Mouse (Mus musculus) limb, embryonic 12.5 days (tissue): Measurements from ENCODE around the gene Hist1h2bk. TPM values are rescaled to one million over a fixed set of nuclear protein-coding genes. Genes with fewer than 3 reads are reported as not detected.
A peak's percentile ranks its signal among the peaks of the same experiment; 100 is the strongest.

Experiments used
- ATAC-seq: fragments of 200-750 bp; cut with Nextera tagmentation; 2 replicates; pipeline ENCODE4 v1.8.0; 2017; ENCODE audit warnings: low read depth, moderate TSS enrichment; ENCODE audit not compliant: insufficient number of reproducible peaks, insufficient read depth, low FRiP score, low TSS enrichment
- H3K27ac ChIP-seq: fragments of 300-500 bp; sonication (generic); 2 replicates; pipeline ENCODE4 v1.5.1; 2016; ENCODE audit warnings: mild to moderate bottlenecking, moderate library complexity
- H3K27me3 ChIP-seq: fragments of 300-500 bp; sonication (generic); 2 replicates; pipeline ENCODE4 v1.6.1; 2016; ENCODE audit warnings: mild to moderate bottlenecking, moderate library complexity
- H3K36me3 ChIP-seq: fragments of 300-500 bp; sonication (generic); 2 replicates; pipeline ENCODE4 v1.6.1; 2016; ENCODE audit warnings: mild to moderate bottlenecking, moderate library complexity
- H3K4me1 ChIP-seq: fragments of 300-500 bp; sonication (generic); replicated peaks from 2 replicates; pipeline ENCODE4 v1.6.1; 2016
- H3K4me2 ChIP-seq: fragments of 300-500 bp; sonication (generic); 2 replicates; pipeline ENCODE4 v1.6.1; 2016; ENCODE audit warnings: mild to moderate bottlenecking, moderate library complexity
- H3K4me3 ChIP-seq: fragments of 300-500 bp; sonication (generic); replicated peaks from 2 replicates; pipeline ENCODE4 v1.5.1; 2016; ENCODE audit warnings: mild to moderate bottlenecking
- H3K9ac ChIP-seq: fragments of 300-500 bp; sonication (generic); replicated peaks from 2 replicates; pipeline ENCODE4 v1.6.1; 2016; ENCODE audit warnings: mild to moderate bottlenecking, moderate library complexity
- H3K9me3 ChIP-seq: fragments of 300-500 bp; sonication (generic); 2 replicates; pipeline ENCODE4 v1.6.1; 2016; ENCODE audit warnings: mild to moderate bottlenecking, moderate library complexity
- WGBS: fragments of 180-500 bp; shearing (Covaris S2); methylation state at CpG from one replicate; pipeline ENCODE4 v1.1.7; 2016; 5-methylcytosine and 5-hydroxymethylcytosine counted together
- polyA plus RNA-seq: library from polyadenylated mRNA; unstranded; fragments of >200 nt; fragmentation: Nextera tagmentation; extraction: Ambion mirVana; gene quantifications from 2 replicates; pipeline ENCODE4 v1.2.1, GENCODE M21; 2016

Gene Hist1h2bk
- polyA plus RNA-seq, 1 experiment from 2014 or later, result 25.9 TPM

DNA sequence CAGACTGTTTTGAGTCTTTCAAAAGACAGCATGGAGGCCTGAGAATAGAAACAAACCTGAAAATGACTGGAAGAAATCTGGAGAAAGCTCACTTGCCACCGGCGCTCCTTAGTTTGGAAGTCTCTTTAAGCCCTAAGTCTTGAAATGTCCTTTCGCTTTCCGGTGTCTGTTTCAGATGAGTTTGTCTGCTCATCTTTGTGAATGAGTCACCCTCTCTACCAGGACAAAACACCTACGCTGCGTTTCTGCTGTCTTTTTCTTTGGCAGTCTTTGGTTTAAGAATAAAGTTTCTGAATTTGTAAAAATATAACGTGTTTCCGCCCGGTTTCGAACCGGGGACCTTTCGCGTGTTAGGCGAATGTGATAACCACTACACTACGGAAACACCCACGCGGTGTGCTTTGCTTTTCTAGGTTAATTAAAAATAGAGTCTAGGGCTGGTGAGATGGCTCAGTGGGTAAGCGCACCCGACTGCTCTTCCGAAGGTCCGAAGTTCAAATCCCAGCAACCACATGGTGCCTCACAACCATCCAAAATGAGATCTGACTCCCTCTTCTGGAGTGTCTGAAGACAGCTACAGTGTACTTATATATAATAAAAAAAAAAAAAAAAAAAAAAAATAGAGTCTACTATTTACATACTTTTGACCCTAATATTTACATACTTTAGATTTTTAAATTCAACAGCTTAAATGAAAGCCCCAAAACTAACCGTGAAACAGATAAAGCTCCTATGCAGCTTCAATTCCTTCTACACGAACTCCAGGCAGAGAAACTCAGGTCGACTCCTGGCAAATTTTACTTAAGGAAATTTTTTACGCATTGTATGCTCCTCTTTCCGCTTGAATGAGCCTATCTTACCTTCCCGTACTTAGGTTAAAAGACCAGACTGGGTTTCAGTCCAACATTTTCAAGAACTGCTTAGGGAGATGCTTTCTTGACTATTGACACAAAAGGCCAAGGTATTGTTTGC is 19.9 kb upstream of the Hist1h2bk start:
- no peaks in the 10 kb centered on the region for H3K36me3 ChIP-seq
- no peak overlapping the region for H3K4me2 ChIP-seq
- H3K9me3 ChIP-seq, result no peaks in the 10 kb centered on the region
- H3K27me3 ChIP-seq, result peaks cover 79% of the 10 kb centered on the region
- 16% methylated on average over 27 of the region's 27 CpGs for WGBS
- H3K9ac ChIP-seq, result no peak overlapping the region
- H3K4me1 ChIP-seq, result peaks cover 7% of the 10 kb centered on the region; the same call in 1 of the 2 replicates
- no peak overlapping the region for H3K27ac ChIP-seq
- peak; percentile 80; the same call in 1 of the 2 replicates for ATAC-seq
- no peak overlapping the region for H3K4me3 ChIP-seq

DNA sequence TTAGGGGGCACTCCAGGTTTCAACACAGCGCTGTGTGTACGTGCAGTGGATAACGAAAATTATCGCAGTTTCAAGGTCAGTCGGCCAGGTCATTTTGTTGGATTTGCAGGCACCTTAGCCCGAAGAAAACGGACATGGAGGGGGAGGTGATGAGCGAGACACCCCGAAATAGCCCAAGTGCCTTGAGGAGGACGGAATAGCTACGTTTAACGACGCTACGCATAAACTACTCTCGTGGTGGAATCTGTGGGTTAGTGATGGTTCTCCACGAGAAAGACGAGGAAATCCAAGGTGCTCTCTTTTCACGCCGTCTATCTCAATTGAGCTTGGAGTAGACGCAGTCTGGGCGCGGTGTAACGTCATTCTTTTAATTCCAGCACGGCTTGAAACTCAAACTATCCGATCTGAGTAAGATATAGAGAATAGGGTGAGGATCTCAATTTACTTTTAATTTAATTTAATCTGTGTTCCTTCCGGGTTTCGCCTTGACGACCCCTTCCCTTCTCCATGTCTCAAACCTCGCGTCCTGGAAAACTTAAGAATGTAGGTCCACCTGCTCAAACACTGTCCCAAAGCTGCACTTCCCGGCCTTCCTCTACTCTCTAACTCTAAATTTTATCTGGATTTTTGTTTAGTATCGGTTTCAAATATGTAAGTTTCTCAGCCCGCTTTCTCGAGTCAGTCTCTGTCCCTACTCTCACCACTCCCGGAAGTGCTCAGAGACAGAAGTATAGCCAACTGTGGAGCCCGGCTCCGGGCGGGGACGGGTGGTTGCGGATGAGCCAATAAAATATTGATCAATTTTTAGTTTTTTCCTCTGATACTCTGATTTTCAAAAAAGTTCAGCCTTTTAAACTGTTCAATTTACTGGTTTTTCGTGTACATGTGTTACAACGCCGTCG is 15.5 kb upstream of the Hist1h2bk start:
- Histone ChIP-seq H3K27ac (no peak overlapping the region), H3K4me2 (peak overlapping the region; percentile 64), H3K9me3 (no peaks in the 10 kb centered on the region), H3K27me3 (peaks cover 44% of the 10 kb centered on the region), H3K36me3 (no peaks in the 10 kb centered on the region), H3K4me3 (peak overlapping the region; percentile 42), H3K4me1 (peaks cover 7% of the 10 kb centered on the region; the same call in 1 of the 2 replicates), H3K9ac (no peak overlapping the region)
- under 1% methylated on average over 44 of the region's 44 CpGs for WGBS
- no peak for ATAC-seq

DNA sequence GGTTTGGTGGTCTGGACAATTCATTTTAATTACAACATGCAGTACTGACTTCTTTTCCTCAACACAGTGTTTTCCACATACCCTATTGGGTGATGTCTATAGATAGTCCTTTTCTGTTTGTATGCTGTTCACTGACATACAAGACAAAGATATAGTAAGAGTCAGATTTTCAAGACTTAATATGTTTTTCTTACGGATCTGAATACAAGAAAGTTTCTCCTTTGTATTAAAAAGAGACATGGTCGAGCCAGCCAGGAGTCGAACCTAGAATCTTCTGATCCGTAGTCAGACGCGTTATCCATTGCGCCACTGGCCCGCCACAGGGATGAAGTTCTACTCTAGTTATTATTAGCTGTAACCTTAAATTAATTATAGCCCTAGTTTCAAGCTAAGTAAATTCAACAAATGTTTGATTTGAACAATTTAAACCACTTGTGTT is 14.8 kb upstream of the Hist1h2bk start:
- peak overlapping the region; percentile 42 for H3K4me3 ChIP-seq
- peak overlapping the region; percentile 64 for H3K4me2 ChIP-seq
- no peaks in the 10 kb centered on the region for H3K9me3 ChIP-seq
- H3K27ac ChIP-seq, result no peak overlapping the region
- no peak overlapping the region for H3K9ac ChIP-seq
- no peak for ATAC-seq
- H3K36me3 ChIP-seq, result no peaks in the 10 kb centered on the region
- peaks cover 7% of the 10 kb centered on the region; the same call in 1 of the 2 replicates for H3K4me1 ChIP-seq
- WGBS, result under 1% methylated on average over 8 of the region's 8 CpGs
- H3K27me3 ChIP-seq, result peaks cover 37% of the 10 kb centered on the region

DNA sequence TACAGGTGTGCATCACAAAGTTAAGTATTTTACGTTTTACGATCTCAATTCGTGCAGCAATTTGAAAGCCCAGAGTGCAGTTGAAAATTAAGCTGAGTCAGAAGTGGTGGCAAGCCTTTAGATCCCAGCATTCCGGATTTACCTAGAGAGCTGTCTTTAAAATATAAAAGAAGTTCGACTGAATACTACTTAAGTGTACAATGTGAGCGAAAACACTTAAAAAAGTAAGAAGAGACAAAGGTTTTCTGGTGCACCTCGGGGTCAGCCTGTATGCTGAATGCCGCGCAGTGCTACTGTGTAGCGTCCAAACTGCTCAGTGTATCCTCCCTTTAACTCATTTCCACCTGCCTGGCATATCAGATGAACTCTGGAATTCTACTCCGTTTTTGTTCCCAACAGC is 14.1 kb upstream of the Hist1h2bk start:
- peak overlapping the region; percentile 42 for H3K4me3 ChIP-seq
- H3K36me3 ChIP-seq, result no peaks in the 10 kb centered on the region
- H3K27me3 ChIP-seq, result peaks cover 32% of the 10 kb centered on the region
- peak overlapping the region; percentile 64 for H3K4me2 ChIP-seq
- peaks cover 7% of the 10 kb centered on the region; the same call in 1 of the 2 replicates for H3K4me1 ChIP-seq
- ATAC-seq, result no peak
- peak overlapping the region; percentile 28; the same call in 1 of the 2 replicates for H3K9ac ChIP-seq
- no peak overlapping the region for H3K27ac ChIP-seq
- under 1% methylated on average over 11 of the region's 11 CpGs for WGBS
- no peaks in the 10 kb centered on the region for H3K9me3 ChIP-seq

DNA sequence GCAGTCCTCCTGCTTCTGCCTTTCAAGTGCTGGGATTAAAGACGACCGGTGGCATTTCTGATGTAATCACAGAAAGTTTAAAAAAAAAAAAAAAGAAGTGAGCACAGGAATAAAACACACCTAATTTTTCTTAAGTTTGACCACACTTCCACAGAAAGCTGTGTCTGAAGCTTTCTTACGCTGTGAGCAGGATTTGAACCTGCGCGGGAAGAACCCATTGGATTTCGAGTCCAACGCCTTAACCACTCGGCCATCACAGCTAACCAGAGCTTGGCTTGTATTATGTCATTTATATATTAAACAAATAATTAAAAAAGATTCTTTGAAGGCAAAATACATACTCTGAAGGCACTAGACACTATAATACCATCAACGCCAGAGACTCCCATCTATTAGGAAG is 13.4 kb upstream of the Hist1h2bk start:
- Histone ChIP-seq H3K27ac (no peak overlapping the region), H3K36me3 (no peaks in the 10 kb centered on the region), H3K9ac (peak overlapping the region; percentile 28; the same call in 1 of the 2 replicates), H3K4me2 (peak overlapping the region; percentile 64), H3K4me1 (peaks cover 7% of the 10 kb centered on the region; the same call in 1 of the 2 replicates), H3K9me3 (no peaks in the 10 kb centered on the region), H3K4me3 (peak overlapping the region; percentile 42), H3K27me3 (peaks cover 31% of the 10 kb centered on the region)
- under 1% methylated on average over 9 of the region's 9 CpGs for WGBS
- ATAC-seq, result 0 out of 2 replicates have a peak, but pooled peaks have one; percentile 26

DNA sequence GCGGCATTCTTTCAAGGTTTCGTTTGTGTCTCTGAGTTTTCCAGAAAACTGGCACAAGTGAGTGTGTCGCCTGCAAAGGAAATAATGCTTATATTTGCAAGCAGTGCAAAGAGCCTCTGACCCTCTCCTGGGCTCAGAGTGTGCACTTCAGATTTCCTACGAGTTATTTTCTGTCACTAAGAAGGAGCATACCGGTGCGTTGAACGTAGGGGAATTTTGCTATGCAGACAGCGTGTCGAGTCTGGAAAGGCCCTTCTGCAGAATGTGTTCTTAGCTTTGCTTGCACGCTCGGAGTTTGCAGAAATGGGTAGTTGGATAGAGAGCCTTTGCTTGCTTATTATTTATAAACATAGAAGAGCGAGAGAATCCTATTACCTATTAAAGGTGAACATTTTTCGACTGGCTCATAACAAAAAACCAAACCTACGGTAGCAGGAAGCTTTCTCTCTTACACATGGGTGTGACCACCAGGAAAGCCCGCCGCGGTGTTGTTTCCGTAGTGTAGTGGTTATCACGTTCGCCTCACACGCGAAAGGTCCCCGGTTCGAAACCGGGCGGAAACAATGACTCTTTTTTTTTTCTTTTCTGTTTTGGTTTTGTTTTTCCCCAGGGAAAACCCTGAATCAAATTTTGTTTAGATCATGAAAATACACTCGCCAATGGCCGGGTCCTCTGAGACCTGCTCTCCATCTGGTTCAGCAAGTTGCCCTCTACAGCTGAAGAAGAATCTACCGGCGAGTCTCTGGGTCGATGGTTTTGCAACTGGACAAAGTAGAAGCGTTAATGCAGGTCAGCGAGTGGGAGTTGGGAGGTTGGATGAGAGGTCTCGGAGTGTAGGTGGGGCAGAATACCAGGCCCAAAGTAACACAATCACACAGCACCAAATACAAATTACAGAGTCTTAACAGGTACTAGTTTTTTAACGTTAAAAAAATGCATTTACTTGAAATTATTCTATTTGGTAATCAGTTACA is 9.3 kb upstream of the Hist1h2bk start:
- peak overlapping the region; percentile 47; the same call in 1 of the 2 replicates for H3K9ac ChIP-seq
- ATAC-seq, result no peak
- peak overlapping the region; percentile 48 for H3K4me3 ChIP-seq
- 2% methylated on average over 35 of the region's 35 CpGs for WGBS
- no peaks in the 10 kb centered on the region for H3K9me3 ChIP-seq
- no peaks in the 10 kb centered on the region for H3K36me3 ChIP-seq
- no peaks in the 10 kb centered on the region for H3K4me1 ChIP-seq
- no peaks in the 10 kb centered on the region for H3K27me3 ChIP-seq
- peak overlapping the region; percentile 63 for H3K4me2 ChIP-seq
- H3K27ac ChIP-seq, result no peak overlapping the region

DNA sequence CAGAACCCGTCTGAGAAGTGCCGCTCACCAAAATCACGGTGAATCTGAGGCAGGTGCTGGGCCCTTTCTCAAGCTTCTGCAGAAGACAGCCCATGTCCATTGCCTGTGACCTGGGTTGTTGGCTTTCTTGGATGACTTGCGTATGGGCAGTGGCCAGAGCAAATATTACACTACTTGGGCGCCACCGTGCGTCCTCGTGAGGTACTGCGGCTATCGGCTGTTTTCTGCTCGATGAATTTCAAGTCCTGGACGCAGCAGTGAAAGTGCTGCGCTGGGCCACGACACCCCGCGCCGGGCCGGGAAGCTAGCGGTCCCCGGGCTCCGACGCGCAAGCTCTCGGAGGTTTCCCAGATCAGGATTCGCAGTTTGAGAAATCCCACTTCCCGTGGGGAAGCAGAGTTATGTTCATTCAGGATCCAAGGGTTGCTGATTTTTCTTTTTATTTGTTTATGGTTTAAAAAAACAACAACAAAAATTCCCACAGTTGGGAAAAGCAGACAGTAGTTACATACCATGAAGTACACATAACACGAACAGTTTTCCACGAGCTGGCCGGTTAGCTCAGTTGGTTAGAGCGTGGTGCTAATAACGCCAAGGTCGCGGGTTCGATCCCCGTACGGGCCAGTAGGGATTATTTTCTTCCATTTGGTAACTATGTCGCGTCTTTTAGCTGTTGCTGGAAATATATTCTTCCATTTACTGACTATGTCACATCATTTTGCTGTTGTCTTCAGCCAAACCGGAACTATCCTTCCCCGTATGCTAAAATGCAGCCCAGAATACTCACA is 6.8 kb upstream of the Hist1h2bk start:
- Histone ChIP-seq H3K4me2 (peak overlapping the region; percentile 60), H3K36me3 (no peaks in the 10 kb centered on the region), H3K4me3 (peak overlapping the region; percentile 47), H3K27me3 (no peaks in the 10 kb centered on the region), H3K27ac (peak overlapping the region; percentile 86), H3K9me3 (no peaks in the 10 kb centered on the region), H3K4me1 (peaks cover 2% of the 10 kb centered on the region; the same call in 1 of the 2 replicates), H3K9ac (peak overlapping the region; percentile 63)
- WGBS, result under 1% methylated on average over 40 of the region's 40 CpGs
- ATAC-seq, result peak; percentile 71

DNA sequence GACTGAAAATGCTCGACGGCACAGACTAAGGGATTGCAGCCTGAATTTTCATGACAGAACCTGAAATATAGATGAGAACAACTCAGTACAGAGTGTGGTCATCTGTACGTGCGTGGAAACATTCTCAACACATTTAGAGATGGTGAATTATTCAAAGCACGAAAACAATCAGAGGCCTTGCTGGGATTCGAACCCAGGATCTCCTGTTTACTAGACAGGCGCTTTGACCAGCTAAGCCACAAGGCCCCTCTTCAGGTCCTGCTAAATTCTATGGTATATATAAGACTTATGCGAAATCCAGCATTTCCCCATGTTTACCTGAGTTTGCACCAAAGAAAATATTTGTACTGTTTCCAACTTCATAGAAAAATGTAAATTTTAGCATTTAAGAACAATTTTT is 5.7 kb upstream of the Hist1h2bk start:
- no peak overlapping the region for H3K27ac ChIP-seq
- H3K27me3 ChIP-seq, result no peaks in the 10 kb centered on the region
- H3K9ac ChIP-seq, result no peak overlapping the region
- H3K36me3 ChIP-seq, result no peaks in the 10 kb centered on the region
- no peaks in the 10 kb centered on the region for H3K9me3 ChIP-seq
- H3K4me2 ChIP-seq, result 0 out of 2 replicates have a peak overlapping the region, but pooled peaks have one; percentile 60
- 37% methylated on average over 8 of the region's 8 CpGs for WGBS
- H3K4me3 ChIP-seq, result no peak overlapping the region
- peaks cover 12% of the 10 kb centered on the region for H3K4me1 ChIP-seq
- ATAC-seq, result no peak

DNA sequence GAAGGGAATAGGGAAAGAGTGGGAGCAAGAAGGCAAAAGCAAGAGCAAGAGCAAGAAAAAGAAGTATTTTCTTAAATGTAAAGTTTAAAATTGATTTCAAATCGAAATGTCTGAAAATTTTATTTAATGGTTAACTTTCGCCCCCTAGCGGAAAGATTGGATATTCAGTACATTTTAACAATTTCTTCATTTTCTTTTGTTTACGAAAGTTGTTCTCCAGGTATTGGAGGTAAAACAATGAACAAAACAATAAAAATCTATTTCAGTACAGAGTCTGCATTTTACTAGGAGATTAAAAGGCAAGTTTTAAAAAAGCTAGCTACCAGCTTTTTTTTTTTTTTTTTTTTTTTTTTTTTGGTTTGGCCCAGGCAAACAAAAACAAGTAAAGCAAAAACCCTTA is 5.2 kb upstream of the Hist1h2bk start:
- no peaks in the 10 kb centered on the region for H3K9me3 ChIP-seq
- H3K27ac ChIP-seq, result no peak overlapping the region
- 13% methylated on average over 4 of the region's 4 CpGs for WGBS
- no peak for ATAC-seq
- H3K4me3 ChIP-seq, result no peak overlapping the region
- H3K9ac ChIP-seq, result no peak overlapping the region
- no peaks in the 10 kb centered on the region for H3K36me3 ChIP-seq
- H3K4me2 ChIP-seq, result no peak overlapping the region; the same call in 1 of the 2 replicates
- no peaks in the 10 kb centered on the region for H3K27me3 ChIP-seq
- H3K4me1 ChIP-seq, result peaks cover 13% of the 10 kb centered on the region
